Mouse (Mus musculus) midbrain, postnatal 0 days (tissue): Measurements from ENCODE around the gene Sdc4. TPM values are rescaled to one million over a fixed set of nuclear protein-coding genes. Genes with fewer than 3 reads are reported as not detected.

Experiments used
- ATAC-seq: fragments of 200-750 bp; cut with Nextera tagmentation; 2 replicates; pipeline ENCODE4 v1.8.0; 2017; ENCODE audit warnings: moderate number of reproducible peaks, mild to moderate bottlenecking, moderate TSS enrichment, moderate library complexity; ENCODE audit not compliant: low FRiP score
- DNase-seq: peaks from one replicate; pipeline ENCODE4 v3.0.0-alpha.2; 2015; ENCODE audit warnings: low spot score
- H3K27ac ChIP-seq: fragments of 300-500 bp; sonication (generic); 2 replicates; pipeline ENCODE4 v1.5.1; 2014; ENCODE audit warnings: low read depth, mild to moderate bottlenecking, low read length, mixed read lengths
- H3K27me3 ChIP-seq: fragments of 300-500 bp; sonication (generic); 2 replicates; pipeline ENCODE4 v1.6.1; 2014; ENCODE audit warnings: low read length, control low read depth, mixed read lengths; ENCODE audit not compliant: insufficient read depth
- H3K36me3 ChIP-seq: fragments of 300-500 bp; sonication (generic); 2 replicates; pipeline ENCODE4 v1.6.1; 2014; ENCODE audit warnings: low read length, control low read depth, mixed read lengths; ENCODE audit not compliant: insufficient read depth
- H3K4me1 ChIP-seq: fragments of 300-500 bp; sonication (generic); 2 replicates; pipeline ENCODE4 v1.6.1; 2014; ENCODE audit warnings: mild to moderate bottlenecking, control low read depth, antibody characterized with exemption, low read length, mixed read lengths; ENCODE audit not compliant: insufficient read depth
- H3K4me2 ChIP-seq: fragments of 300-500 bp; sonication (generic); 2 replicates; pipeline ENCODE4 v1.6.1; 2014; ENCODE audit warnings: low read depth, mild to moderate bottlenecking, low read length, mixed read lengths; ENCODE audit not compliant: poor library complexity, severe bottlenecking
- H3K4me3 ChIP-seq: fragments of 300-500 bp; sonication (generic); 2 replicates; pipeline ENCODE4 v1.5.1; 2014; ENCODE audit warnings: low read depth, mild to moderate bottlenecking, low read length, moderate library complexity
- H3K9ac ChIP-seq: fragments of 300-500 bp; sonication (generic); replicated peaks from 2 replicates; pipeline ENCODE4 v1.6.1; 2014; ENCODE audit warnings: mild to moderate bottlenecking, low read length, moderate library complexity, mixed read lengths; ENCODE audit not compliant: poor library complexity, severe bottlenecking
- H3K9me3 ChIP-seq: fragments of 300-500 bp; sonication (generic); 2 replicates; pipeline ENCODE4 v1.6.1; 2016; ENCODE audit warnings: low read length, control low read depth
- CTCF ChIP-seq: IDR thresholded peaks from 2 replicates; pipeline ENCODE4 v1.5.1; 2016; ENCODE audit warnings: antibody characterized with exemption, mild to moderate bottlenecking
- WGBS: fragments of 180-500 bp; shearing (Covaris S2); extraction: QIAGEN DNeasy Blood & Tissue Kit; methylation state at CpG from one replicate; pipeline ENCODE4 v1.1.7; 2014; 5-methylcytosine and 5-hydroxymethylcytosine counted together
- polyA plus RNA-seq: library from polyadenylated mRNA; unstranded; fragments of >200 nt; fragmentation: Nextera tagmentation; extraction: Ambion mirVana; gene quantifications from 2 replicates; pipeline ENCODE4 v1.2.1, GENCODE M21; 2015
- total RNA-seq: library from RNA; depleted of rRNA; stranded (reverse); fragments of >200 nt; gene quantifications from 2 replicates; pipeline ENCODE4 v1.2.3, GENCODE M21; 2014; rRNA removed

Sdc4 gene
- 13.8 and 20.3 TPM in 2 replicates for total RNA-seq
- 18.3 and 19.3 TPM in 2 replicates for polyA plus RNA-seq

DNA sequence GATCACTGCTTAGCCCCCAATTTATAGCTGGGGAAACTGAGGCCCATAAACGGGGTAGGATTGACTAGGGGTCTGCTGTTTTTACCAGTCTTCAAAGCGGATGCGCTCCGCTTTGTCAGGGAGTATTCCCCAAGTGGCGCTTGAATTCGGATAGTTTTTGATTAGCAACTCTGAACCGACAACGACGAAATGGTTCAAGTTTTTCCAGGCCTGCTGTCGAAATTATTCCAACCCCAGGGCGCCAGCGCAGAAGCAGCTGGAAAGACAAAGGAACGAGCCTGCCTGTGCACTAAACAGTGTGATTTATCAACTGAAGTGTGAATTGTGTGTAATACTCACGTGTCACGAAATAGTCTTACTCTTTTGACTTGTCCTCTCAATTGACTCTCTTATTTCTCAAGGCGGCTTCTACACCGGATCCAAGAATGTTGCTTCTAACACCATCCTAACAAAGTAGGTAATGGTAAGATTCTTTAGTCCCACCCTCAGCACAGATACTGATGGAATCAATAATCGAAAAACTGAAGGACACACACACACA, at the start of gene Sdc4:
Sdc4 (minus strand) TSS at position 428 of the 541 bp plus-strand sequence.
- DNase-seq (no peak), ATAC-seq (no peak)
- Histone ChIP-seq H3K4me1 (peaks cover 6% of the 10 kb centered on the region; the same call in 1 of the 2 replicates), H3K4me2 (peak within 1 kb of the TSS; percentile 81), H3K36me3 (no peaks in the 10 kb centered on the region), H3K9me3 (no peaks in the 10 kb centered on the region), H3K27ac (no peak within 1 kb of the TSS; the same call in 1 of the 2 replicates), H3K4me3 (peak within 1 kb of the TSS; percentile 46), H3K9ac (peak within 1 kb of the TSS; percentile 62), H3K27me3 (peaks cover 14% of the 10 kb centered on the region; the same call in 1 of the 2 replicates)
- no peak for TF ChIP-seq CTCF
- 8% methylated on average over 18 of the region's 18 CpGs for WGBS

DNA sequence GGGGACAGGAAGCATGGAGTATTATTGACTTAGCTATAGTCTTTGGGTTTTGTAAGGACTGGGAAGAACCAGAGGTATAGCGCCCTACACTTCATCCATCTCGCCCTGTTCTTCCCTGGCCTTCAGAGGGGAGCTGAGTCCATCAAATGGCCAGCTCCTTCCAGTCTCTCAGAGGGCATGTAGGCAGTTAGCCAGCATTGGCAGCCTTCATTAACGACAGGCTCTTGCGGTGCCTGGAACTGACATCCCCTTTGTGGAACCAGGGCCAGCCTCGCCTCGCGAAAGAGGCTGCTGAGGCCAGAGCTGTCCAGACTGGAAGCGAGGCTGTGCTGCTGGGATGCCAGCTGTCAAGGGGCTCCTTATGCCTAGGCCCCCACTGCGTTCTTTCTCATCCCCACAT, 44.1 kb upstream of the Sdc4 start:
- no peak for TF ChIP-seq CTCF
- ATAC-seq (peak; percentile 41; the same call in 1 of the 2 replicates), DNase-seq (peak; percentile 69)
- Histone ChIP-seq H3K4me1 (no peaks in the 10 kb centered on the region), H3K9ac (no peak overlapping the region), H3K27ac (no peak overlapping the region), H3K4me2 (0 out of 2 replicates have a peak overlapping the region, but pooled peaks have one; percentile 99), H3K36me3 (peaks cover 15% of the 10 kb centered on the region), H3K9me3 (no peaks in the 10 kb centered on the region), H3K4me3 (no peak overlapping the region), H3K27me3 (no peaks in the 10 kb centered on the region)
- 61% methylated on average over 9 of the region's 9 CpGs for WGBS

DNA sequence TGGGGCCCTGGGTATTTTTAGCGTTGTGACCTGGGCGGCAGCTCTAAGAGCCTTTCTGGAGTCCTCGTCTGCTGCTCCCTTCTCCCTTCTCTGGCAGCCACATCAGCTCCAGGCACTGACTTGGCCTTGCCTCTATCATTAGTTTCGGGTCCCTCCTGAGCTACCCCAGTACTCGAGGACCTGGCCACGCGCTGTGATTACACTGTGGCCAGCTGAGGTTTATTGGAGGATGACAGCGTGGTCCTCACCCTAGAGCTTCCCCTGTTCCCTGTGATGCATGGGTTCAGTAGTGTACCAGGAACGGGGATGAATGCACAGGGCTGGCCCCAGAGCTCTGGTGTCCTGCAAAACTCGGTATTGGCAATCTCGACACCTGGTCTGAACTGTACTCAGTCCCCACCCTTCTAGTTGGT, 43.4 kb upstream of the Sdc4 start:
- peaks cover 15% of the 10 kb centered on the region for H3K36me3 ChIP-seq
- H3K9ac ChIP-seq, result peak overlapping the region; percentile 78
- TF ChIP-seq CTCF, result no peak
- no peak overlapping the region; the same call in 1 of the 2 replicates for H3K27ac ChIP-seq
- H3K4me1 ChIP-seq, result no peaks in the 10 kb centered on the region
- peak overlapping the region; percentile 89 for H3K4me3 ChIP-seq
- no peaks in the 10 kb centered on the region for H3K9me3 ChIP-seq
- no peak for ATAC-seq
- H3K4me2 ChIP-seq, result peak overlapping the region; percentile 99
- 16% methylated on average over 11 of the region's 11 CpGs for WGBS
- no peaks in the 10 kb centered on the region for H3K27me3 ChIP-seq
- DNase-seq, result no peak

DNA sequence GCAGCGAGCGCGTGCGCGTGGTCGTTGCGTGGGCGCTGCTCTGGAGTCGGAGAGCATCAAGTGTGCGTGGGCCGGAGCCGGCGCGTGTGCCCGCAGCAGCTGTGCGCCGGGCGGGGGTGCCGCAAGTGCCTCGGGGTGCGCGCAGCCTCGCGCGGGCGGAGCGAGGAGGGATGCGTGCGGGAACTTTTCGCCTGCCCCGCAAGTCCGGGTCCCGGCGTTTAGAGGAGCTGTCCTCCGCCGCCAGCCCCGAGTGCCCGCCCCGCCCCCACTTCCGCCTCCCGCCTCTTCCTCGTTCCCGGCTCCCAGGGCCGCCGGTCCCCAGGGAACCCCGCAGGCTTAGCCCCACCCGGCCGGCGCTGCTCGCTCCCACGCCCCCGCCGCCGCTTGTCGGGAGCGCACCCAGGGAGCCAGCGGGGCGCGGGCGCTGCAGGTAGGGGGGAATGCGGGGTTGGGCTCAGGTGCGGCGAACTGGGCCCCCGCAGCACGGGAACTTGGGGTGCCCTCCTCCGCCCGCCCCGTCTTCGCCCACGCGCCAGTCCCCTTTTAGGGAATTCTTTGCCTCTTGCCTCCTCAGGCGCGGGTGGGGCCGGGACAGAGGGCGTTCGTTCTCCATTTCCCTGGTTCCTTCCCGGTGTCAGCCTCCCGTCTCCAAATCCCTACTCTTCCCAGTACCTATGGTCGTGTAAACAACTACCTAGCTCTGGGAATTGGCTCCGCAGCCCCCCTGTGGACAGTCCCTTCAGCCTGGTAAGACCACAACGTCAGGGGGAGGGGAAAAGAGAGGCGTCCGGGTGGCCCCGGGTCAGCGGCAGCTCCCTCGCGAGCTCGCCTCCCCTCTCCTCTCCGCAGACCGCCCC, 42.8 kb upstream of the Sdc4 start:
- Histone ChIP-seq H3K4me3 (peak overlapping the region; percentile 89), H3K27me3 (no peaks in the 10 kb centered on the region), H3K36me3 (peaks cover 15% of the 10 kb centered on the region), H3K4me1 (no peaks in the 10 kb centered on the region), H3K9me3 (no peaks in the 10 kb centered on the region), H3K9ac (peak overlapping the region; percentile 78), H3K27ac (peak overlapping the region; percentile 59; the same call in 1 of the 2 replicates), H3K4me2 (peak overlapping the region; percentile 99)
- ATAC-seq (peak; percentile 78), DNase-seq (peak; percentile 71)
- TF ChIP-seq CTCF, result no peak
- under 1% methylated on average over 60 of the region's 90 CpGs for WGBS

DNA sequence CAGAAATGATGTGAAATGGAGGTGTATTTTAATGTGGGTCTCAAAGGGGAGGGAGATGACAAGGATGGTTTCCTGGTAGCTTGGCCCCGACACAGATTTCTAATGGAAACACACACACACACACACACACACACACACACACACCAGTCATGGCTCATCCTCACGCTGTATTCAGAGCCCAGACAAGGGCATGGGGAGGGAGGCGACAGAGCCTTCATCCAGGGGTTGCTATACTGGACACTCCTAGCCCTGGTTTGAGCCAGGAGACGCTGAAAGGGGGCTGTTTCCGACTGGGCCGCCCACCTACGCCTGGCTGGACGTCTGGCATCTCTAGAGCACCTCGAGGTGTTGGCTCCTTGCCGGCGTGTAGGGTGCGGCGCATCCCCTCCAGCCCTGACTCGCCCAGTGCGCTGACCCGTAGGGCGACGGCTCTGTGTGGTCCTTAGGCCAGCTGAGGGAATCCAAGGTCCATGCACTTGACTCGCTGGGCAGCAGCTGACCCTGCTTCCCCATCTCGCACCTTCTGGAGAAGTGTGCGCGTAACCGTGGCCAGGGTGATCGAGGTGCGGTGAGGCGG, 42.1 kb upstream of the Sdc4 start, which contains the start of gene Dbndd2:
Dbndd2 (plus strand) TSS at position 426 of the 577 bp plus-strand sequence.
- Histone ChIP-seq H3K4me1 (no peaks in the 10 kb centered on the region), H3K9me3 (no peaks in the 10 kb centered on the region), H3K9ac (peak within 1 kb of the TSS; percentile 78), H3K27me3 (no peaks in the 10 kb centered on the region), H3K27ac (peak within 1 kb of the TSS; percentile 59; the same call in 1 of the 2 replicates), H3K4me3 (peak within 1 kb of the TSS; percentile 89), H3K36me3 (peaks cover 12% of the 10 kb centered on the region), H3K4me2 (peak within 1 kb of the TSS; percentile 99)
- peak; percentile 41; the same call in 1 of the 2 replicates for ATAC-seq
- 1% methylated on average over 26 of the region's 26 CpGs for WGBS
- no peak for TF ChIP-seq CTCF
- DNase-seq, result peak; percentile 20
